Mouse (Mus musculus) heart, postnatal 0 days (tissue): Measurements from ENCODE around the gene Ptp4a2. TPM values are rescaled to one million over a fixed set of nuclear protein-coding genes. Genes with fewer than 3 reads are reported as not detected.

Experiments
- ATAC-seq: fragments of 200-750 bp; cut with Nextera tagmentation; 2 replicates; pipeline ENCODE4 v1.8.0; 2017; ENCODE audit warnings: low read depth, moderate number of reproducible peaks, moderate library complexity; ENCODE audit not compliant: insufficient read depth
- DNase-seq: peaks from one replicate; pipeline ENCODE4 v3.0.0-alpha.2; 2016; ENCODE audit warnings: low spot score
- H3K27ac ChIP-seq: fragments of 300-500 bp; sonication (generic); 2 replicates; pipeline ENCODE4 v1.5.1; 2014; ENCODE audit warnings: low read depth, mild to moderate bottlenecking
- H3K27me3 ChIP-seq: fragments of 300-500 bp; sonication (generic); 2 replicates; pipeline ENCODE4 v1.6.1; 2014; ENCODE audit warnings: low read length, mixed read lengths; ENCODE audit not compliant: control insufficient read depth, insufficient read depth
- H3K36me3 ChIP-seq: fragments of 300-500 bp; sonication (generic); replicated peaks from 2 replicates; pipeline ENCODE4 v1.6.1; 2014; ENCODE audit warnings: low read length, mixed read lengths; ENCODE audit not compliant: control insufficient read depth, insufficient read depth
- H3K4me1 ChIP-seq: fragments of 300-500 bp; sonication (generic); 2 replicates; pipeline ENCODE4 v1.6.1; 2014; ENCODE audit warnings: antibody characterized with exemption; ENCODE audit not compliant: control insufficient read depth, insufficient read depth
- H3K4me2 ChIP-seq: fragments of 300-500 bp; sonication (generic); 2 replicates; pipeline ENCODE4 v1.6.1; 2014; ENCODE audit warnings: low read depth, mild to moderate bottlenecking, low read length, moderate library complexity
- H3K4me3 ChIP-seq: fragments of 300-500 bp; sonication (generic); 2 replicates; pipeline ENCODE4 v1.5.1; 2014; ENCODE audit warnings: low read depth, low read length
- H3K9ac ChIP-seq: fragments of 300-500 bp; sonication (generic); replicated peaks from 2 replicates; pipeline ENCODE4 v1.6.1; 2014; ENCODE audit warnings: low read depth, low read length, mixed read lengths
- H3K9me3 ChIP-seq: fragments of 300-500 bp; sonication (generic); replicated peaks from 2 replicates; pipeline ENCODE4 v1.6.1; 2016; ENCODE audit warnings: low read length; ENCODE audit not compliant: control insufficient read depth
- CTCF ChIP-seq: IDR thresholded peaks from 2 replicates; pipeline ENCODE4 v1.5.1; 2016; ENCODE audit warnings: antibody characterized with exemption, control low read depth, low read depth
- EP300 ChIP-seq: IDR thresholded peaks from 2 replicates; pipeline ENCODE4 v1.6.1; 2016; ENCODE audit warnings: antibody characterized with exemption, low read depth
- WGBS: fragments of 180-500 bp; shearing (Covaris S2); extraction: QIAGEN DNeasy Blood & Tissue Kit; methylation state at CpG from one replicate; pipeline ENCODE4 v1.1.7; 2014; 5-methylcytosine and 5-hydroxymethylcytosine counted together
- polyA plus RNA-seq: library from polyadenylated mRNA; unstranded; fragments of >200 nt; fragmentation: Nextera tagmentation; extraction: Ambion mirVana; gene quantifications from 2 replicates; pipeline ENCODE4 v1.2.1, GENCODE M21; 2015
- total RNA-seq: library from RNA; depleted of rRNA; stranded (reverse); fragments of >200 nt; gene quantifications from 2 replicates; pipeline ENCODE4 v1.2.3, GENCODE M21; 2014; ENCODE audit warnings: low replicate concordance

The Ptp4a2 gene
- total and polyA plus RNA-seq, 2 experiments from 2014 or later: 132 to 417 TPM

- Histone ChIP-seq H3K9me3 (no peaks in the 10 kb centered on the region), H3K4me1 (0 out of 2 replicates have a peak, but pooled peaks cover 4% of the 10 kb centered on the region), H3K27me3 (no peaks in the 10 kb centered on the region), H3K27ac (peak overlapping the region; percentile 48; the same call in 1 of the 2 replicates), H3K4me3 (no peak overlapping the region), H3K36me3 (no peaks in the 10 kb centered on the region), H3K9ac (no peak overlapping the region), H3K4me2 (no peak overlapping the region)
- DNase-seq (no peak), ATAC-seq (no peak)
- 14% methylated on average over 6 of the region's 6 CpGs for WGBS
- TF ChIP-seq EP300 (no peak), CTCF (no peak)
These were observed 57.2 kb downstream of the Ptp4a2 start for GRCm38 (mm10) chr4:129868211-129868610.

- no peaks in the 10 kb centered on the region for H3K9me3 ChIP-seq
- no peak for DNase-seq
- H3K27ac ChIP-seq: no peak overlapping the region
- H3K9ac ChIP-seq: no peak overlapping the region
- no peak overlapping the region for H3K4me3 ChIP-seq
- H3K36me3 ChIP-seq: no peaks in the 10 kb centered on the region
- WGBS: 77% methylated on average over 6 of the region's 6 CpGs
- ATAC-seq: no peak
- H3K4me2 ChIP-seq: no peak overlapping the region
- no peak for TF ChIP-seq CTCF
- TF ChIP-seq EP300: no peak
- no peaks in the 10 kb centered on the region for H3K27me3 ChIP-seq
- H3K4me1 ChIP-seq: 0 out of 2 replicates have a peak, but pooled peaks cover 4% of the 10 kb centered on the region
These were observed 59.5 kb downstream of the Ptp4a2 start for GRCm38 (mm10) chr4:129870483-129870882.

GRCm38 (mm10) chr4:129872376-129872922, 61.4 kb downstream of the Ptp4a2 start:
- ATAC-seq (peak; percentile 79), DNase-seq (peak; percentile 80)
- H3K9me3 ChIP-seq: no peaks in the 10 kb centered on the region
- no peaks in the 10 kb centered on the region for H3K27me3 ChIP-seq
- no peak overlapping the region for H3K4me2 ChIP-seq
- no peaks in the 10 kb centered on the region for H3K36me3 ChIP-seq
- H3K27ac ChIP-seq: peak overlapping the region; percentile 84
- no peak overlapping the region for H3K9ac ChIP-seq
- TF ChIP-seq CTCF (no peak), EP300 (no peak)
- peaks cover 8% of the 10 kb centered on the region for H3K4me1 ChIP-seq
- H3K4me3 ChIP-seq: no peak overlapping the region
- 37% methylated on average over 9 of the region's 9 CpGs for WGBS

GRCm38 (mm10) chr4:129874805-129875204, 63.8 kb downstream of the Ptp4a2 start:
- ATAC-seq: no peak
- no peak overlapping the region for H3K9ac ChIP-seq
- no peaks in the 10 kb centered on the region for H3K9me3 ChIP-seq
- peaks cover 12% of the 10 kb centered on the region for H3K4me1 ChIP-seq
- no peak for TF ChIP-seq CTCF
- TF ChIP-seq EP300: no peak
- H3K27ac ChIP-seq: no peak overlapping the region
- no peak overlapping the region for H3K4me3 ChIP-seq
- H3K36me3 ChIP-seq: no peaks in the 10 kb centered on the region
- H3K27me3 ChIP-seq: no peaks in the 10 kb centered on the region
- 85% methylated on average over 10 of the region's 10 CpGs for WGBS
- no peak overlapping the region for H3K4me2 ChIP-seq
- DNase-seq: no peak

DNA sequence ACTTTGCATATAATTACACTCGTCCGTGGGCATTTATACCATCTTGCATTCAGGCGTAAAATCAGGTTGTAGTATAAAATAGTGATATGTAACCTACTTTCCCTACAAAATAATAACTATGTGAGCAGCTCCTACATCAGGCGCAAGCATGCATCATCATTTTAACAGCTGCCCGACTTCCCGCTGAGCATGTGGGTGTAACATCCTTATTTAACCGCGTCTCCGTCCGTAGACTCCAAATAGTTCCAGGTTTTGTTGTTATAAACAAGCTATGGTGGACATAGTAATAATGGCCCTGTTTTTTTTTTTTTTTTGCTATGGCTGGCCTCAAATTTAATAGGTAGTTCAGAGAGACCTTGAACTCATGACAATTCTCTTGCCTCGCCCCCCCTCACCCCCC, 64.4 kb downstream of the Ptp4a2 start:
- peaks cover 12% of the 10 kb centered on the region for H3K4me1 ChIP-seq
- no peak overlapping the region for H3K4me3 ChIP-seq
- no peaks in the 10 kb centered on the region for H3K36me3 ChIP-seq
- no peak overlapping the region for H3K27ac ChIP-seq
- no peaks in the 10 kb centered on the region for H3K9me3 ChIP-seq
- 86% methylated on average over 11 of the region's 11 CpGs for WGBS
- DNase-seq (no peak), ATAC-seq (no peak)
- H3K4me2 ChIP-seq: no peak overlapping the region
- no peak for TF ChIP-seq EP300
- TF ChIP-seq CTCF: no peak
- no peak overlapping the region for H3K9ac ChIP-seq
- H3K27me3 ChIP-seq: no peaks in the 10 kb centered on the region
